Mouse (Mus musculus) C2C12 (cell line): ENCODE results near the gene Kctd2.

ENCODE experiments used
- CTCF ChIP-seq: IDR thresholded peaks from one replicate; pipeline ENCODE4 v1.5.1; 2011; ENCODE audit not compliant: control insufficient read depth, insufficient read depth, insufficient read length
- MAX ChIP-seq: IDR thresholded peaks from one replicate; pipeline ENCODE4 v1.6.1; 2011; ENCODE audit warnings: mild to moderate bottlenecking, control low read depth
- USF1 ChIP-seq: IDR thresholded peaks from one replicate; pipeline ENCODE4 v1.6.1; 2011; ENCODE audit warnings: low read depth, mild to moderate bottlenecking, control low read depth, moderate library complexity

DNA sequence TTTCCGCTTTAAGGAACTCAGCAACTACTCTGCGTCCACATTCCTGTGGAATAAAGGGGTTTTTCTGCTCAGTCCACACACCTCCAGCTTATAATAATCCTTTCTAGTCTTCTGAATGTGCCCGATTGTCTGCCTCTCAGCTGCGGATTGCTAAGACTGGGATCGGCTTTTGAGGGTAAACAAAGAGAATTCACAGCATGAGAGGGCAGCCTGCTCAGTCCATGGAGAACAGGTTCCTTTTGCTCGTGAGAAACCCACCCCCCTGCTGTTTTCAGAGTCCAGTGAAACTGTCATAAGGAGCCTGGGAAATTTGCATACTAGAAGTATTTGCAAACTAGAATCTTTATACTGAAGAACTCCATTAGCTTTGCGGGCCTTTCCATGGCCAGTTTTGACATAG, 10.4 kb upstream of the Kctd2 start:
- TF ChIP-seq MAX (no peak), CTCF (no peak), USF1 (no peak)
